Mouse (Mus musculus): ENCODE measurements at regions not wholly inside any gene's neighbourhood (a gene's known extent, or its start where the extent isn't known, plus 50 kb on each side); places are given as distances from the start of the nearest gene placed in this dataset.
A peak's percentile ranks its signal among the peaks of the same experiment; 100 is the strongest.

DNA sequence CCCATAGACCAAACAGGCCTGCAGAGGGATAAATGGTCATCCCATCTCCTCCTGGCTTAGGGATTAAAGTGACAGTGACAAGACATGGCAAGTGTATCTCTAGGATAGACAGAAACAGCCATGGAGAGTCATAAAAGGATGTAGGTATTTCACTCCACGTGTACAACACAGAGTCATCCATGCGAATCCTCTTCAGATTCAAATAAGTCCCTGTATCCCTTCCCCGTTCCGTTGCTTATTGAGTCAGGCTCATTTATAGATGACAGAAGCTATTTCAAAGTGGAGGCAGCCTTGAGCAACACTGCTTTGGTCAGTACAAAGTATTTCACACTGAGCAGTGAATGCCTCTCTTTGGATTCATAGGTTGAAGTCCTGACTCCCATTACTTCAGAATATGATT lies 243.8 kb downstream of the Stim2 start:
- H3K4me2 ChIP-seq (ENCODE audit: low read depth): no peak overlapping the region
- no peaks in the 10 kb centered on the region for H3K36me3 ChIP-seq (ENCODE audit: insufficient read depth)
- H3K27me3 ChIP-seq (ENCODE audit: insufficient read depth, low read length): no peaks in the 10 kb centered on the region
- DNase-seq (no peak), ATAC-seq (no peak)
- WGBS: 89% methylated on average over 4 of the region's 4 CpGs
- H3K9ac ChIP-seq: no peak overlapping the region
- H3K9me3 ChIP-seq (ENCODE audit: low read length): no peaks in the 10 kb centered on the region
- no peak overlapping the region for H3K4me3 ChIP-seq (ENCODE audit: low read depth, low read length)
- H3K4me1 ChIP-seq (ENCODE audit: insufficient read depth): no peaks in the 10 kb centered on the region
- H3K27ac ChIP-seq (ENCODE audit: low read depth, low read length): no peak overlapping the region
- no peak for TF ChIP-seq CTCF (IDR thresholded peaks at IDR 0.05; ENCODE audit: low read depth)

GRCm38 (mm10) chr5:54252038-54252437 lies 253.7 kb downstream of the Stim2 start:
- Histone ChIP-seq H3K4me1 (ENCODE audit: insufficient read depth) (no peaks in the 10 kb centered on the region), H3K9ac (no peak overlapping the region)
- 88% methylated on average over 2 of the region's 2 CpGs for WGBS

DNA sequence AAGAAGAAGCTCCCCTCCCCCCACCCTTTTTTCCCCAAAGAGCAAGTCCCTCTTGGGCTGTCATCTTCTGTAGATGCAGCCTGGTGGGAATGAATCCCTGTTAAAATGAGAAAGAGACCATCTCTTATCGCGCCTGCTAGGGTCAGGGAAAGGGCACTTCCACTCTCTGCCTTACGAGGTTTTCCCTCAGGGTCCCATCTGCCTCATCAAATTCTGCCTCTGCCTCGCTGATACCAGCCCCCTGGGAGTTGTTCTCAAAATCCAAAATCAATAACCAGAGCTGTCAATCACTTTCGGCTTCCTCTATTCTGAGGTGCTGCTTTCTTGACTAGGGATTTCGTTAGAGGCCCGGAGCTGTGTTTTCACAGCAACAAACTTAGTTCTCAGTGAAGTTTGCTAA lies 255.7 kb downstream of the Stim2 start:
- H3K4me2 ChIP-seq (ENCODE audit: low read depth): no peak overlapping the region
- H3K9me3 ChIP-seq (ENCODE audit: low read length): no peaks in the 10 kb centered on the region
- no peak overlapping the region for H3K9ac ChIP-seq
- H3K4me3 ChIP-seq (ENCODE audit: low read depth, low read length): no peak overlapping the region
- no peak for TF ChIP-seq CTCF (IDR thresholded peaks at IDR 0.05; ENCODE audit: low read depth)
- no peak for ATAC-seq
- 49% methylated on average over 7 of the region's 7 CpGs for WGBS
- H3K36me3 ChIP-seq (ENCODE audit: insufficient read depth): no peaks in the 10 kb centered on the region
- H3K27ac ChIP-seq (ENCODE audit: low read depth, low read length): no peak overlapping the region
- DNase-seq: no peak
- H3K27me3 ChIP-seq (ENCODE audit: insufficient read depth, low read length): no peaks in the 10 kb centered on the region
- H3K4me1 ChIP-seq (ENCODE audit: insufficient read depth): no peaks in the 10 kb centered on the region

More at GRCm38 (mm10) chr5:54252038-54252437, 253.7 kb downstream of the Stim2 start:
- Histone ChIP-seq H3K4me2 (ENCODE audit: low read depth) (no peak overlapping the region), H3K36me3 (ENCODE audit: insufficient read depth) (no peaks in the 10 kb centered on the region), H3K9me3 (ENCODE audit: low read length) (no peaks in the 10 kb centered on the region), H3K27me3 (ENCODE audit: insufficient read depth, low read length) (no peaks in the 10 kb centered on the region), H3K27ac (ENCODE audit: low read depth, low read length) (no peak overlapping the region), H3K4me3 (ENCODE audit: low read depth, low read length) (no peak overlapping the region)
- TF ChIP-seq CTCF (IDR thresholded peaks at IDR 0.05; ENCODE audit: low read depth): no peak
- DNase-seq (no peak), ATAC-seq (no peak)

DNA sequence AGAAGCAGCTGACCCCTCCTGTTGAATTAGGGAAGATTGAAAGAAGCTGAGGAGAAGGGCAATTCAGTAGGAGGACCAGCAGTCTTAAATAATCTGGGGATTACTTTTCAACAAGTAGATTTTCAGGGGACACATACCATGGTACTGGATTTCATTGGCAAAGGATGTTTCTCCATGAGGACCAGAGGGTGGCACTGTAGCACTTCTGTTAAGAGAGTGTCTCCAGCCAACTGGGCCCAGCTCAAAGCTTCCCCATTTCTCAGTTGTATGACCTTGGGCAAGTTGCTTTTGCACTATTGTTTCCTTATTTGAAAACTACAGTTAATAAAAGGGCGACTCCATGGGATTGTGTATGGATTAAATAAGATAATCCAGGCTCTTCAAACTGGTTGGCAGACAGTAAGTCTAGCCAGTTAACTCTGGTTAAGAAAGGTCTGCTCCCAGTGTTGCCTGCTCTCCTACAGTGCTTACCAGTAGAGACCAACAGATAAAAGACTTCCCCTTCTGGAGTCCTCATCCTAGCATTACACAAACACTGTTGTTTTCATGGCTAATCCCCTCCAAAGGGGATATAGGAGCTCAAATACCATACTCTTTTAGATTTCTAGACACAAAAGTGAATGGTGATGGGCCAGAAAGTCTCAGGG lies 259.9 kb downstream of the Stim2 start:
- Histone ChIP-seq H3K4me3 (ENCODE audit: low read depth, low read length) (no peak overlapping the region), H3K9me3 (ENCODE audit: low read length) (no peaks in the 10 kb centered on the region), H3K36me3 (ENCODE audit: insufficient read depth) (no peaks in the 10 kb centered on the region), H3K27ac (ENCODE audit: low read depth, low read length) (no peak overlapping the region), H3K9ac (no peak overlapping the region), H3K4me1 (ENCODE audit: insufficient read depth) (no peaks in the 10 kb centered on the region), H3K4me2 (ENCODE audit: low read depth) (no peak overlapping the region), H3K27me3 (ENCODE audit: insufficient read depth, low read length) (no peaks in the 10 kb centered on the region)
- DNase-seq (peak; percentile 77), ATAC-seq (peak; percentile 76)
- peak; percentile 72 for TF ChIP-seq CTCF (IDR thresholded peaks at IDR 0.05; ENCODE audit: low read depth)
- WGBS: 15% methylated on average over 1 of the region's 1 CpGs

GRCm38 (mm10) chr5:54264867-54265434 lies 266.7 kb downstream of the Stim2 start:
- H3K9ac ChIP-seq: no peak overlapping the region
- no peak for TF ChIP-seq CTCF (IDR thresholded peaks at IDR 0.05; ENCODE audit: low read depth)
- H3K4me2 ChIP-seq (ENCODE audit: low read depth): no peak overlapping the region
- 13% methylated on average over 9 of the region's 9 CpGs for WGBS
- no peak overlapping the region for H3K4me3 ChIP-seq (ENCODE audit: low read depth, low read length)
- H3K36me3 ChIP-seq (ENCODE audit: insufficient read depth): no peaks in the 10 kb centered on the region
- peak; percentile 51 for DNase-seq
- no peak overlapping the region for H3K27ac ChIP-seq (ENCODE audit: low read depth, low read length)
- no peaks in the 10 kb centered on the region for H3K9me3 ChIP-seq (ENCODE audit: low read length)
- 0 out of 2 replicates have a peak, but pooled peaks cover 5% of the 10 kb centered on the region for H3K4me1 ChIP-seq (ENCODE audit: insufficient read depth)
- ATAC-seq: peak; percentile 54
- H3K27me3 ChIP-seq (ENCODE audit: insufficient read depth, low read length): no peaks in the 10 kb centered on the region

- 26% methylated on average over 10 of the region's 10 CpGs for WGBS
- Histone ChIP-seq H3K9ac (no peak overlapping the region), H3K27me3 (ENCODE audit: insufficient read depth, low read length) (no peaks in the 10 kb centered on the region), H3K4me3 (ENCODE audit: low read depth, low read length) (no peak overlapping the region), H3K4me2 (ENCODE audit: low read depth) (peak overlapping the region; percentile 3; the same call in 1 of the 2 replicates), H3K27ac (ENCODE audit: low read depth, low read length) (no peak overlapping the region), H3K4me1 (ENCODE audit: insufficient read depth) (0 out of 2 replicates have a peak, but pooled peaks cover 5% of the 10 kb centered on the region), H3K9me3 (ENCODE audit: low read length) (no peaks in the 10 kb centered on the region), H3K36me3 (ENCODE audit: insufficient read depth) (no peaks in the 10 kb centered on the region)
- DNase-seq (peak; percentile 53), ATAC-seq (peak; percentile 53)
- TF ChIP-seq CTCF (IDR thresholded peaks at IDR 0.05; ENCODE audit: low read depth): no peak
These were observed 269.7 kb downstream of the Stim2 start for GRCm38 (mm10) chr5:54267905-54268590.

DNA sequence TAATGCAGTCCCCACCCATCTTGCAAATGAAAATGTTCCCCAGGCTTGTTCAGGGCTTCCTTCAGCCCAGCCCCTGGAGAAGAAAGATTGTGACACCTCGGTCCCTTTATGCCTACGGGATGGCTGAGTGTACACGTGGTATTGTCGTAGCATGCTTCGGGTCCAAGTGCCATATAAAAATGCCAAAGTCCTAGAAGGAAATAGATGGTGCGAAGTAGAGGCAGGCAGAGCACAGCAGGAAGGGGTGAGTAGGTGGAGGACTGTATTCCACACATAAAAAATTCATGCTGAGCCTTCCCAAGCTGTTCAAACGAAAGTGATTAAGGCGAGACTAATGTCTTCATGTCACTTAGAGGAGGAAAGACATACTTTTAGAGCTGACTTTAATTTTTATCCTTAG lies 281.1 kb downstream of the Stim2 start:
- H3K27me3 ChIP-seq (ENCODE audit: insufficient read depth, low read length): no peaks in the 10 kb centered on the region
- DNase-seq (no peak), ATAC-seq (no peak)
- no peaks in the 10 kb centered on the region for H3K4me1 ChIP-seq (ENCODE audit: insufficient read depth)
- 60% methylated on average over 8 of the region's 8 CpGs for WGBS
- H3K27ac ChIP-seq (ENCODE audit: low read depth, low read length): no peak overlapping the region
- H3K36me3 ChIP-seq (ENCODE audit: insufficient read depth): no peaks in the 10 kb centered on the region
- H3K4me3 ChIP-seq (ENCODE audit: low read depth, low read length): no peak overlapping the region
- no peaks in the 10 kb centered on the region for H3K9me3 ChIP-seq (ENCODE audit: low read length)
- H3K4me2 ChIP-seq (ENCODE audit: low read depth): no peak overlapping the region
- no peak overlapping the region for H3K9ac ChIP-seq
- no peak for TF ChIP-seq CTCF (IDR thresholded peaks at IDR 0.05; ENCODE audit: low read depth)
